Mouse (Mus musculus): ENCODE measurements at regions not wholly inside any gene's neighbourhood (a gene's known extent, or its start where the extent isn't known, plus 50 kb on each side); places are given as distances from the start of the nearest gene placed in this dataset.

- DNase-seq (ENCODE audit: extremely low read depth, low read depth, low spot score) = no peak
Observed at GRCm38 (mm10) chr3:39559460-39560041, 672.8 kb downstream of the Fat4 start.

GRCm38 (mm10) chr3:39560951-39561350, 674.2 kb downstream of the Fat4 start:
- no peak for DNase-seq (ENCODE audit: extremely low read depth, low read depth, low spot score)

GRCm38 (mm10) chr3:39571444-39572237, 684.9 kb downstream of the Fat4 start:
- DNase-seq (ENCODE audit: extremely low read depth, low read depth, low spot score) = no peak

GRCm38 (mm10) chr3:39575200-39575599, 688.5 kb downstream of the Fat4 start:
- DNase-seq (ENCODE audit: extremely low read depth, low read depth, low spot score) = no peak

- DNase-seq (ENCODE audit: extremely low read depth, low read depth, low spot score) = no peak
Observed at GRCm38 (mm10) chr3:39591312-39591711, 704.6 kb downstream of the Fat4 start.

GRCm38 (mm10) chr3:39592349-39593117, 705.8 kb downstream of the Fat4 start:
- no peak for DNase-seq (ENCODE audit: extremely low read depth, low read depth, low spot score)

GRCm38 (mm10) chr3:39609937-39610336, 723.2 kb downstream of the Fat4 start:
- no peak for DNase-seq (ENCODE audit: extremely low read depth, low read depth, low spot score)

GRCm38 (mm10) chr3:39612408-39612807, 725.7 kb downstream of the Fat4 start:
- DNase-seq (ENCODE audit: extremely low read depth, low read depth, low spot score) = no peak

GRCm38 (mm10) chr3:39637924-39638323, 751.2 kb downstream of the Fat4 start:
- DNase-seq (ENCODE audit: extremely low read depth, low read depth, low spot score) = no peak

GRCm38 (mm10) chr3:39643194-39643593, 756.5 kb downstream of the Fat4 start:
- DNase-seq (ENCODE audit: extremely low read depth, low read depth, low spot score) = no peak

- no peak for DNase-seq (ENCODE audit: extremely low read depth, low read depth, low spot score)
Observed at GRCm38 (mm10) chr3:39666817-39667216, 780.1 kb downstream of the Fat4 start.

GRCm38 (mm10) chr3:39669145-39669544, 782.4 kb downstream of the Fat4 start:
- no peak for DNase-seq (ENCODE audit: extremely low read depth, low read depth, low spot score)

GRCm38 (mm10) chr3:39673997-39674396, 787.3 kb downstream of the Fat4 start:
- no peak for DNase-seq (ENCODE audit: extremely low read depth, low read depth, low spot score)

GRCm38 (mm10) chr3:39674927-39675326, 788.2 kb downstream of the Fat4 start:
- no peak for DNase-seq (ENCODE audit: extremely low read depth, low read depth, low spot score)

- no peak for DNase-seq (ENCODE audit: extremely low read depth, low read depth, low spot score)
Observed at GRCm38 (mm10) chr3:39705610-39706009, 818.9 kb downstream of the Fat4 start.

- no peak for DNase-seq (ENCODE audit: extremely low read depth, low read depth, low spot score)
Observed at GRCm38 (mm10) chr3:39712795-39713709, 818.0 kb upstream of the Intu start.

GRCm38 (mm10) chr3:39714056-39714592, 817.0 kb upstream of the Intu start:
- DNase-seq (ENCODE audit: extremely low read depth, low read depth, low spot score) = no peak

- DNase-seq (ENCODE audit: extremely low read depth, low read depth, low spot score) = no peak
Observed at GRCm38 (mm10) chr3:39718946-39719545, 812.0 kb upstream of the Intu start.

- no peak for DNase-seq (ENCODE audit: extremely low read depth, low read depth, low spot score)
Observed at GRCm38 (mm10) chr3:39725755-39726154, 805.3 kb upstream of the Intu start.

- DNase-seq (ENCODE audit: extremely low read depth, low read depth, low spot score) = no peak
Observed at GRCm38 (mm10) chr3:39736639-39737038, 794.4 kb upstream of the Intu start.
